Mouse (Mus musculus): ENCODE measurements around the gene Gm10338. TPM values are rescaled to one million over a fixed set of nuclear protein-coding genes. Genes with fewer than 3 reads are reported as not detected.
"Not testable (repeated sequence)": the region's sequence is repeated elsewhere in the genome, so short reads cannot be mapped to it uniquely, and the experiment has no call there.

The Gm10338 gene
- polyA plus RNA-seq (2015; fragmentation: Nextera tagmentation; extraction: Ambion mirVana): not detected in 2 replicates

DNA sequence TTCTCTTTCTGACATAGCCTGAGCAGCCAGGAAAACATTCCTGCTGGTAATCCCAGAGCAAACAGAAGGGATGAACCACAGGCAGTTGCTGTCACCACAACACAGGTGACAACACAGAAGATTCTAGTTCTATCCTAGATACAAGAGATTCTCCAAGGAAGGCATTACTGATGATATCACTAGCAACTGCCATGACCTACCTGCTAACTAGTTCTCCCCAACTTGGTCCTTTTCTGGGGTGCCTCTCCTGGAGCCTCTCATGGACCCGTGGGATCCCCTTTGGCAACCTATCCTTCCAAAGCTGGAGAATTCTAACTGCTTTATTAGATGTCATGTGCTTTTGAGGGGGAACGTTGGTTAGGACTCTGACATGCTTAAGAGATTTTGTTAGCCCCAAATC is at the start of gene Gm10338:
Gene Gm10338, minus strand, starts transcription at position 101 of the 400 bp plus-strand sequence.
- not testable (repeated sequence) for H3K36me3 ChIP-seq (ENCODE audit: control insufficient read depth, insufficient read depth); H3K9me3 ChIP-seq (replicated peaks; ENCODE audit: control insufficient read depth, low read length); H3K4me3 ChIP-seq (ENCODE audit: low read length); ATAC-seq (replicated peaks; ENCODE audit: extremely low read depth, insufficient read depth, low FRiP score); H3K4me2 ChIP-seq (ENCODE audit: low read depth, low read length); H3K27me3 ChIP-seq (ENCODE audit: control insufficient read depth, insufficient read depth, low read length); H3K4me1 ChIP-seq (ENCODE audit: control insufficient read depth, insufficient read depth, low read length); H3K9ac ChIP-seq (ENCODE audit: low read length); H3K27ac ChIP-seq (ENCODE audit: low read length)
- no CpG with 5 or more reads among the region's 2 CpGs for WGBS

DNA sequence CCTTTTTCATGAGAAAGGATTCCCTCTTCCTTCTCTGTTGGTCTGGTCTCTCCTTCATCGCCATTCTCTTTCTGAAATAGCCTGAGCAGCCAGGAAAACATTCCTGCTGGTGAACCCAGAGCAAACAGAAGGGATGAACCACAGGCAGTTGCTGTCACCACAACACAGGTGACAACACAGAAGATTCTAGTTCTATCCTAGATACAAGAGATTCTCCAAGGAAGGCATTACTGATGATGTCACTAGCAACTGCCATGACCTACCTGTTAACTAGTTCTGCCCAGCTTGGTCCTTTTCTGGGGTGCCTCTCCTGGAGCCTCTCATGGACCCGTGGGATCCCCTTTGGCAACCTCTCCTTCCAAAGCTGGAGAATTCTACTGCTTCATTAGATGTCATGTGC is 48.5 kb upstream of the Gm10338 start, which contains the start of gene Gm10128:
Gene Gm10128, minus strand, starts transcription at position 101 of the 400 bp plus-strand sequence.
- not testable (repeated sequence) for ATAC-seq (replicated peaks; ENCODE audit: extremely low read depth, insufficient read depth, low FRiP score); H3K4me3 ChIP-seq (ENCODE audit: low read length); H3K4me1 ChIP-seq (ENCODE audit: control insufficient read depth, insufficient read depth, low read length); H3K36me3 ChIP-seq (ENCODE audit: control insufficient read depth, insufficient read depth); H3K9ac ChIP-seq (ENCODE audit: low read length); H3K27me3 ChIP-seq (ENCODE audit: control insufficient read depth, insufficient read depth, low read length); H3K4me2 ChIP-seq (ENCODE audit: low read depth, low read length); H3K27ac ChIP-seq (ENCODE audit: low read length); H3K9me3 ChIP-seq (replicated peaks; ENCODE audit: control insufficient read depth, low read length)
- WGBS: no CpG with 5 or more reads among the region's 2 CpGs

DNA sequence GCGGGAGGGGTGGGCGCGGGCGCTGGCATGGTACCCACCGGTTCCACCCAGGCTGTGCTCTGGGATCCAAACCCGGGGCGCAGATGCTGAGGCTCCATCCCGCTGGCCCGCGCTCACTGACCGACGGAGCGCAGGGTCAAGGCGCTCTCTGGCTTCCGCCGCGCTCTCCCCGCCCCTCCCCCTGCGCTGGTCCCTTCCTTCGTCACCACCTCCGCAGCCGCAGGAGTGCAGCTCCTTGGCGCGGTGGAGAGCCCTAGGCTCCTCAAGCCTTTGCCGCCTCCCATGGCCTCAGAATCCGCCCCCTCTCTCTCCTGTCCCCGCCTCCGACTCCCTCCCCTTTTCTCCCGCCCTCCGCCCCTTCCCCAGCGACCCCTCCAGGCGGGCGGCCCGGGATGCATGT is 27.0 kb downstream of the Gm10338 start, which contains the start of gene Gm3558:
Gene Gm3558, minus strand, starts transcription at position 185 of the 400 bp plus-strand sequence.
- not testable (repeated sequence) for H3K4me1 ChIP-seq (ENCODE audit: control insufficient read depth, insufficient read depth, low read length); H3K36me3 ChIP-seq (ENCODE audit: control insufficient read depth, insufficient read depth); H3K27me3 ChIP-seq (ENCODE audit: control insufficient read depth, insufficient read depth, low read length); ATAC-seq (replicated peaks; ENCODE audit: extremely low read depth, insufficient read depth, low FRiP score); H3K9ac ChIP-seq (ENCODE audit: low read length); H3K9me3 ChIP-seq (replicated peaks; ENCODE audit: control insufficient read depth, low read length); H3K27ac ChIP-seq (ENCODE audit: low read length)
- WGBS: no CpG with 5 or more reads among the region's 34 CpGs
- H3K4me3 ChIP-seq (ENCODE audit: low read length): peak within 1 kb of the TSS; percentile 46
- peak within 1 kb of the TSS; percentile 66 for H3K4me2 ChIP-seq (ENCODE audit: low read depth, low read length)

DNA sequence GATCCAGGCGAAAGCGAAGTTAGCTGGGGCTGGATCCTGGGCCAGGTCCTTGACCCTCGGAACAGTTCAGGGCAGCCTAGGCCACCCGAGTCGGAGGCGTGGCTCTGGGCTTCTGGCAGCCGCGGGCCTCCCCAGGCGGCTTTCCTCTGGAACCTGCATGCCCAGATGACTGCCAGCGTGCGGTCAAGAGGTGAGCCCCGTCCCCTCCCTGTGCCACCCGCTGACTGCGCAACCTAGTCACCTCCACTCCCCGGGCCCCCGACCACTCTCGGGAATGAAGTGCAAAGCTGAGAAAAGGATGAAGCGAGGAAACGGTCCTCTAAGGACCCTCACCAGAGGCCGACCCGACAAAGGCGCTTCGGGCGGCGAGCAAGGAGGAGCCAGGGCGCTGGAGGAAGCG is 27.5 kb downstream of the Gm10338 start:
- not testable (repeated sequence) for H3K36me3 ChIP-seq (ENCODE audit: control insufficient read depth, insufficient read depth); H3K9ac ChIP-seq (ENCODE audit: low read length); H3K9me3 ChIP-seq (replicated peaks; ENCODE audit: control insufficient read depth, low read length); ATAC-seq (replicated peaks; ENCODE audit: extremely low read depth, insufficient read depth, low FRiP score); H3K4me1 ChIP-seq (ENCODE audit: control insufficient read depth, insufficient read depth, low read length); H3K27ac ChIP-seq (ENCODE audit: low read length); H3K27me3 ChIP-seq (ENCODE audit: control insufficient read depth, insufficient read depth, low read length)
- WGBS: under 1% methylated on average over 18 of the region's 27 CpGs
- Histone ChIP-seq H3K4me3 (ENCODE audit: low read length) (peak overlapping the region; percentile 46), H3K4me2 (ENCODE audit: low read depth, low read length) (peak overlapping the region; percentile 66)

DNA sequence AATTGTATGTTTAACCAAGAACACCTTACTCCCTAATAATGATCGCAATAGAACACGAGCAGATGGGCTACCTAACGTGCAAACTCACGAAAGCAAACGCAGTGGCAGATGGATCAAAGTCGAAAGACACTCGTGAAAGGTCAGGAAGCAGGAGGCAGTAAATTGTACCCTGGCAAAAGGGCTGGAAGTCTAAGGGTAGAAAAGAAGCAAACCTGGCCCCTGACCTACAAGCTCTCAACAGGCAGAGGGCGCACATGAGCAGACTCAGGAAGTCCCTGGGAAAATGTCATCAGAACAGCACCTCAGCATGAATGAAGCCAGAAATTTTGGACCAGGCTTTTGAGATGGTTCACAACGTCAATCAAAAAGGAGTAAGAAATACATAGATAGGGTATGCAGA is 28.1 kb downstream of the Gm10338 start:
- not testable (repeated sequence) for H3K27ac ChIP-seq (ENCODE audit: low read length); ATAC-seq (replicated peaks; ENCODE audit: extremely low read depth, insufficient read depth, low FRiP score); H3K9me3 ChIP-seq (replicated peaks; ENCODE audit: control insufficient read depth, low read length)

More for the DNA sequence above, 28.1 kb downstream of the Gm10338 start:
- not testable (repeated sequence) for H3K4me2 ChIP-seq (ENCODE audit: low read depth, low read length); H3K4me1 ChIP-seq (ENCODE audit: control insufficient read depth, insufficient read depth, low read length); H3K27me3 ChIP-seq (ENCODE audit: control insufficient read depth, insufficient read depth, low read length); H3K9ac ChIP-seq (ENCODE audit: low read length); H3K36me3 ChIP-seq (ENCODE audit: control insufficient read depth, insufficient read depth); H3K4me3 ChIP-seq (ENCODE audit: low read length)
- WGBS: 0% methylated on average over 5 of the region's 9 CpGs

Other genes with a start within 250 kb of the Gm10338 start
- not detected in 2 replicates for gene Gm8374, start 230.5 kb downstream of the Gm10338 start, polyA plus RNA-seq (2015; fragmentation: Nextera tagmentation; extraction: Ambion mirVana)
- 0.17 TPM in 1 of 2 replicates, not detected in the other for gene Gm3755, start 144.7 kb downstream of the Gm10338 start, polyA plus RNA-seq (2015; fragmentation: Nextera tagmentation; extraction: Ambion mirVana)
- gene Gm3752, start 111.8 kb downstream of the Gm10338 start, polyA plus RNA-seq (2015; fragmentation: Nextera tagmentation; extraction: Ambion mirVana): 0.92 TPM in 1 of 2 replicates, not detected in the other
- gene Gm3558, start 27.0 kb downstream of the Gm10338 start, polyA plus RNA-seq (2015; fragmentation: Nextera tagmentation; extraction: Ambion mirVana): 0.17 and 0.33 TPM in 2 replicates
- gene Gm10128, start 48.4 kb upstream of the Gm10338 start, polyA plus RNA-seq (2015; fragmentation: Nextera tagmentation; extraction: Ambion mirVana): not detected in 2 replicates
- gene Gm26661, start 196.0 kb upstream of the Gm10338 start, polyA plus RNA-seq (2015; fragmentation: Nextera tagmentation; extraction: Ambion mirVana): not detected in 2 replicates
- 9.2 and 14.4 TPM in 2 replicates for gene Flnb, start 222.4 kb upstream of the Gm10338 start, polyA plus RNA-seq (2015; fragmentation: Nextera tagmentation; extraction: Ambion mirVana)